Mouse (Mus musculus) inflammation-experienced regulatory T-cells, adult 16 weeks (primary cell): ENCODE measurements around the gene Rac1. TPM values are rescaled to one million over a fixed set of nuclear protein-coding genes. Genes with fewer than 3 reads are reported as not detected.

Experiments
- polyA plus RNA-seq: library from polyadenylated mRNA; unstranded; fragments of 100-300 nt; shearing (Covaris generic); gene quantifications from one replicate; pipeline ENCODE4 v1.2.1, GENCODE M21; 2017

The Rac1 gene
- 22.1 TPM for polyA plus RNA-seq

GRCm38 (mm10) chr5:143527486-143528307, at the start of gene Rac1:
Rac1 (minus strand) TSS chr5:143528036.

DNA sequence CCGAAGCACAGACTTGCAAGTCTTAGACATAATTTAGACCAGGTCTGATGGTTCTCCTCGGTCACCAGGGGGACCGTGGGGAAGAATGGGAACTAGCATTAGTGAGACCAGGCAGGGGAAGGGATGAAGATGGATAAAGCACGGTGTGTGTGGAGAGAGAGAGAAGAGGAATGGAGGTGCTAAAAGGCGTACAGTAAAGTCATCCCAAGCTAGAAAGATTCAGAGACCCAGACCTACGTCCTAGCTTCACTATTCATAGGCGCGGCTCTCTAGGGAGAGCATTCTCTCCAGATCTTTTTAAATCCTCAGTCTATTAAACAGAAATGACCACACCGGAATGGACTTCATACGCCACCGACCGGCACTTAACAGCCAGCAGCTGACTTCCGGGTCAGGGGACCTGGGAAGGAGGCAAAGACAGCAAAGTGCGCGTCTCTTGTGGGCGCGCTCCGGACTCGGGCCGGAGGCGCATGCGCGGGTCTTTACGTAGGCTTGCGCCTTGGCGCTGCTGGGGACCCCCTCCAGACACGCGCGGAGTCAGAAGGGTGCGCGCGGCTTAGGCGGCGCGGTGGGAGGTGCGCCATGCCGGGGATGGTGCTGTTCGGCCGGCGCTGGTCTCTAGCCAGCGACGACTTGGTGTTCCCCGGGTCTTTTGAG, 63.6 kb downstream of the Rac1 start, which contains the start of gene Daglb:
Gene Daglb (plus strand): TSS at position 485 of the 657 bp plus-strand sequence.

Other genes with a start within 250 kb of the Rac1 start
- gene Zfp853, start 234.4 kb downstream of the Rac1 start, polyA plus RNA-seq, result not detected
- gene E130309D02Rik, start 212.7 kb downstream of the Rac1 start, polyA plus RNA-seq, result 7.4 TPM
- gene Zdhhc4, start 198.8 kb downstream of the Rac1 start, polyA plus RNA-seq, result 108 TPM
- not detected for gene Grid2ip, start 170.7 kb downstream of the Rac1 start, polyA plus RNA-seq
- 35.8 TPM for gene Kdelr2, start 124.2 kb downstream of the Rac1 start, polyA plus RNA-seq
- gene Daglb, start 63.5 kb downstream of the Rac1 start, polyA plus RNA-seq, result 19.8 TPM
- 98.4 TPM for gene Cyth3, start 94.4 kb upstream of the Rac1 start, polyA plus RNA-seq
- 15.9 TPM for gene Usp42, start 204.2 kb upstream of the Rac1 start, polyA plus RNA-seq